Mouse (Mus musculus): ENCODE measurements around the gene Egln2. TPM values are rescaled to one million over a fixed set of nuclear protein-coding genes. Genes with fewer than 3 reads are reported as not detected.

The Egln2 gene
- polyA plus RNA-seq, 1 experiment from 2014 or later, result 43.1 TPM

DNA sequence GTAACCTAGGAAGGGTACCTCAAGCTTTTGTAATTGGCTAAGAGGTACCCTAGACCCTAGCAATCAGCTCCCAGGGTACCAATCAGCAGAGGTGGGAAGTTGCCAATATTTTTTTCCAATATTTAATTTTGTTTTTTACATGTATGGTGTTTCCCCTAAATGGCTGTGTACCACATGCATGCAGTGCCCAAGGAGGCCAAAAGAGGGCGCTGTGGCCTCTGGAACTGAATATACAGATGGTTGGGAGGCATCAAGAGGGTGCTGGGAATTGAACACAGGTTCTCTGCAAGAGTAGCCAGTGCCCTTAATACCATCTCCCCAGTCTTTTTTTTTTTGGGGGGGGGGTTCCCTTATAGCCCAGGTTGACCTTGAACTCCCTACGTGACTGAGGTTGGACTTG, 35.2 kb downstream of the Egln2 start:
- H3K36me3 ChIP-seq (ENCODE audit: control insufficient read depth, insufficient read depth, low read length), result no peaks in the 10 kb centered on the region
- ATAC-seq (replicated peaks; ENCODE audit: low FRiP score, low TSS enrichment, low read depth), result no peak
- no peak for DNase-seq (ENCODE audit: low spot score)
- H3K4me1 ChIP-seq (replicated peaks; ENCODE audit: control insufficient read depth, insufficient read depth, low read length), result peaks cover 6% of the 10 kb centered on the region; the same call in 1 of the 2 replicates
- WGBS, result 61% methylated on average over 2 of the region's 2 CpGs
- H3K9me3 ChIP-seq (ENCODE audit: control insufficient read depth, low read length), result no peaks in the 10 kb centered on the region
- no peaks in the 10 kb centered on the region for H3K27me3 ChIP-seq (replicated peaks; ENCODE audit: control insufficient read depth, insufficient read depth, low read length)
- H3K4me3 ChIP-seq (ENCODE audit: low read depth, low read length), result no peak overlapping the region
- no peak overlapping the region for H3K4me2 ChIP-seq (ENCODE audit: low read length)
- no peak overlapping the region for H3K9ac ChIP-seq (ENCODE audit: low read length)
- H3K27ac ChIP-seq (ENCODE audit: low read depth), result no peak overlapping the region

GRCm38 (mm10) chr7:27130521-27131370, 35.9 kb downstream of the Egln2 start:
- Histone ChIP-seq H3K4me1 (replicated peaks; ENCODE audit: control insufficient read depth, insufficient read depth, low read length) (peaks cover 6% of the 10 kb centered on the region; the same call in 1 of the 2 replicates), H3K4me2 (ENCODE audit: low read length) (no peak overlapping the region), H3K27ac (ENCODE audit: low read depth) (no peak overlapping the region), H3K9ac (ENCODE audit: low read length) (no peak overlapping the region), H3K9me3 (ENCODE audit: control insufficient read depth, low read length) (no peaks in the 10 kb centered on the region), H3K4me3 (ENCODE audit: low read depth, low read length) (no peak overlapping the region), H3K27me3 (replicated peaks; ENCODE audit: control insufficient read depth, insufficient read depth, low read length) (no peaks in the 10 kb centered on the region), H3K36me3 (ENCODE audit: control insufficient read depth, insufficient read depth, low read length) (no peaks in the 10 kb centered on the region)
- DNase-seq (ENCODE audit: low spot score) (no peak), ATAC-seq (replicated peaks; ENCODE audit: low FRiP score, low TSS enrichment, low read depth) (no peak)
- 86% methylated on average over 22 of the region's 22 CpGs for WGBS

GRCm38 (mm10) chr7:27129811-27130210, 36.8 kb downstream of the Egln2 start:
- no peak for ATAC-seq (replicated peaks; ENCODE audit: low FRiP score, low TSS enrichment, low read depth)
- no peak overlapping the region for H3K9ac ChIP-seq (ENCODE audit: low read length)
- 88% methylated on average over 12 of the region's 12 CpGs for WGBS

DNA sequence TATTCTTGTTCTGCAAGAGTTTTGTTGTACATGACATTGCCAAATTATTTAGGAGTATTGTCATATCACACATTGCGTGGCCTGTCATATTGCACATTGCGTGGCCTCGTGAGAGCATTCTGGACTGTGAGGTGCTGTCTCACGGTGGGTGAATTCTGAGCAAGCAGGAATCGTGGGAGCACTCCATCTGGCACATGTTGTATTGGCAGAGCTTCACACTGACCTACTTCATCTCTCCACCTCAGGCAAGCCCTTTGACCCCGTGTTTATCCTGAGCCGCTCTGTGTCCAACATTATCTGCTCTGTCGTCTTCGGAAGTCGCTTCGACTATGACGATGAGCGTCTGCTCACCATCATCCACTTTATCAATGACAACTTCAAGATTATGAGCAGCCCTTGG, 37.7 kb downstream of the Egln2 start:
- ATAC-seq (replicated peaks; ENCODE audit: low FRiP score, low TSS enrichment, low read depth) (no peak), DNase-seq (ENCODE audit: low spot score) (no peak)
- H3K4me2 ChIP-seq (ENCODE audit: low read length), result no peak overlapping the region
- H3K9me3 ChIP-seq (ENCODE audit: control insufficient read depth, low read length), result no peaks in the 10 kb centered on the region
- H3K27ac ChIP-seq (ENCODE audit: low read depth), result no peak overlapping the region
- no peaks in the 10 kb centered on the region for H3K27me3 ChIP-seq (replicated peaks; ENCODE audit: control insufficient read depth, insufficient read depth, low read length)
- 61% methylated on average over 13 of the region's 13 CpGs for WGBS
- peaks cover 6% of the 10 kb centered on the region; the same call in 1 of the 2 replicates for H3K4me1 ChIP-seq (replicated peaks; ENCODE audit: control insufficient read depth, insufficient read depth, low read length)
- H3K36me3 ChIP-seq (ENCODE audit: control insufficient read depth, insufficient read depth, low read length), result no peaks in the 10 kb centered on the region
- no peak overlapping the region for H3K4me3 ChIP-seq (ENCODE audit: low read depth, low read length)
- no peak overlapping the region for H3K9ac ChIP-seq (ENCODE audit: low read length)

More at GRCm38 (mm10) chr7:27129811-27130210, 36.8 kb downstream of the Egln2 start:
- Histone ChIP-seq H3K27ac (ENCODE audit: low read depth) (no peak overlapping the region), H3K4me1 (replicated peaks; ENCODE audit: control insufficient read depth, insufficient read depth, low read length) (peaks cover 6% of the 10 kb centered on the region; the same call in 1 of the 2 replicates), H3K9me3 (ENCODE audit: control insufficient read depth, low read length) (no peaks in the 10 kb centered on the region), H3K27me3 (replicated peaks; ENCODE audit: control insufficient read depth, insufficient read depth, low read length) (no peaks in the 10 kb centered on the region), H3K4me2 (ENCODE audit: low read length) (no peak overlapping the region), H3K36me3 (ENCODE audit: control insufficient read depth, insufficient read depth, low read length) (no peaks in the 10 kb centered on the region), H3K4me3 (ENCODE audit: low read depth, low read length) (no peak overlapping the region)
- DNase-seq (ENCODE audit: low spot score), result no peak

DNA sequence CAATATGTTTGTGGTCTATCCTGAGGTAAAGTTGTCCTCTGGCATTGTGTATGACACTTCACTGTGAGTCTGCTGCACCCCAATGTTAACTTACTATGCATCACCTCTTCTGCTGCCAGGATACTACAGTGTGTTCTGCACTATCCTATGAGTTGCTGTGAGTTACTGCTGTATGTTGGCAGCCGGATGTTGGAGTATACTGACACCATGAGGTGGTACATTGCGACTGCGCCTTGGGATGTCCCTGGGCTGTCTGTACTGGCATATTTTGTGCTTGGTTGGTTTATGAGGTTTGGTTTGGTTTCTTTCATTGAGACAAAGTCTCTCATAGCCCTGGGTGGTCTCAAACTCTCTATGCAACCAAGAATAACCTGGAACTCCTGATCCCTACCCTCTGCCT, 38.4 kb downstream of the Egln2 start:
- 0 out of 2 replicates have a peak, but pooled peaks have one; percentile 22 for ATAC-seq (replicated peaks; ENCODE audit: low FRiP score, low TSS enrichment, low read depth)
- no peak overlapping the region for H3K27ac ChIP-seq (ENCODE audit: low read depth)
- H3K27me3 ChIP-seq (replicated peaks; ENCODE audit: control insufficient read depth, insufficient read depth, low read length), result no peaks in the 10 kb centered on the region
- WGBS, result 51% methylated on average over 3 of the region's 3 CpGs
- H3K9ac ChIP-seq (ENCODE audit: low read length), result no peak overlapping the region
- no peaks in the 10 kb centered on the region for H3K36me3 ChIP-seq (ENCODE audit: control insufficient read depth, insufficient read depth, low read length)
- no peak for DNase-seq (ENCODE audit: low spot score)
- H3K4me1 ChIP-seq (replicated peaks; ENCODE audit: control insufficient read depth, insufficient read depth, low read length), result peaks cover 4% of the 10 kb centered on the region; the same call in 1 of the 2 replicates
- no peak overlapping the region for H3K4me2 ChIP-seq (ENCODE audit: low read length)
- no peak overlapping the region for H3K4me3 ChIP-seq (ENCODE audit: low read depth, low read length)
- H3K9me3 ChIP-seq (ENCODE audit: control insufficient read depth, low read length), result no peaks in the 10 kb centered on the region

GRCm38 (mm10) chr7:27124969-27125368, 41.6 kb downstream of the Egln2 start:
- H3K9me3 ChIP-seq (ENCODE audit: control insufficient read depth, low read length), result no peaks in the 10 kb centered on the region
- DNase-seq (ENCODE audit: low spot score), result no peak
- H3K4me2 ChIP-seq (ENCODE audit: low read length), result no peak overlapping the region
- no peak overlapping the region for H3K4me3 ChIP-seq (ENCODE audit: low read depth, low read length)
- H3K9ac ChIP-seq (ENCODE audit: low read length), result no peak overlapping the region
- no peak for ATAC-seq (replicated peaks; ENCODE audit: low FRiP score, low TSS enrichment, low read depth)
- WGBS, result 81% methylated on average over 4 of the region's 4 CpGs
- no peaks in the 10 kb centered on the region for H3K4me1 ChIP-seq (replicated peaks; ENCODE audit: control insufficient read depth, insufficient read depth, low read length)
- no peaks in the 10 kb centered on the region for H3K36me3 ChIP-seq (ENCODE audit: control insufficient read depth, insufficient read depth, low read length)
- no peaks in the 10 kb centered on the region for H3K27me3 ChIP-seq (replicated peaks; ENCODE audit: control insufficient read depth, insufficient read depth, low read length)
- H3K27ac ChIP-seq (ENCODE audit: low read depth), result no peak overlapping the region

DNA sequence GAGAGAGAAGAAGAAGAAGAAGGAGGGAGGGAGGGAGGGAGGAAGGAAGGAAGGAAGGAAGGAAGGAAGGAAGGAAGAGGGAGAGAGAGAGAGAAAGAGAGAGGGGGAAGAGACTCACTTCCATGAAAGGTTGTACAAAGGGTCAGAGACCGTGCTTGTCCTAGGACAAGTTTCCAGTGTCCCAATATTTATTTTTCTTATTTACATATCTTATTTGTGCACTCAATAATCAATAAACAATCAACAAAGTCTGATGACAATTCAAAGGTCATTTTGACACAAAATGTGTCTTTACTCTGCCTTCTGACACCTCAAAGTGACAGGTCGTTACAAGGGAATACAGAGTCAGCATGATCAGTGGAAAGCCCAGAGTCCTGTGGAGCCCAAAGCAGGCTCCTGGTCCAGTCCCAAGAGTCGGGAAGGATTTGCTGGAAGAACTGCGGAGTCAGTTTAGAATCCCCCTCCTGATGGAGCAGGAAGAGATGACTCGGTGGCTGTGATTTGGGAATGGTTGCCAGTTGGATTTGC, 42.2 kb downstream of the Egln2 start:
- ATAC-seq (replicated peaks; ENCODE audit: low FRiP score, low TSS enrichment, low read depth) (no peak), DNase-seq (ENCODE audit: low spot score) (no peak)
- no peak overlapping the region for H3K27ac ChIP-seq (ENCODE audit: low read depth)
- no peaks in the 10 kb centered on the region for H3K9me3 ChIP-seq (ENCODE audit: control insufficient read depth, low read length)
- H3K4me1 ChIP-seq (replicated peaks; ENCODE audit: control insufficient read depth, insufficient read depth, low read length), result no peaks in the 10 kb centered on the region
- H3K4me2 ChIP-seq (ENCODE audit: low read length), result no peak overlapping the region
- no peak overlapping the region for H3K4me3 ChIP-seq (ENCODE audit: low read depth, low read length)
- 72% methylated on average over 5 of the region's 5 CpGs for WGBS
- H3K9ac ChIP-seq (ENCODE audit: low read length), result no peak overlapping the region
- H3K36me3 ChIP-seq (ENCODE audit: control insufficient read depth, insufficient read depth, low read length), result no peaks in the 10 kb centered on the region
- no peaks in the 10 kb centered on the region for H3K27me3 ChIP-seq (replicated peaks; ENCODE audit: control insufficient read depth, insufficient read depth, low read length)

- ATAC-seq (replicated peaks; ENCODE audit: low FRiP score, low TSS enrichment, low read depth), result no peak
- Histone ChIP-seq H3K9ac (ENCODE audit: low read length) (no peak within 1 kb of the TSS), H3K27me3 (replicated peaks; ENCODE audit: control insufficient read depth, insufficient read depth, low read length) (no peaks in the 10 kb centered on the region), H3K9me3 (ENCODE audit: control insufficient read depth, low read length) (no peaks in the 10 kb centered on the region), H3K36me3 (ENCODE audit: control insufficient read depth, insufficient read depth, low read length) (no peaks in the 10 kb centered on the region), H3K27ac (ENCODE audit: low read depth) (no peak within 1 kb of the TSS), H3K4me3 (ENCODE audit: low read depth, low read length) (no peak within 1 kb of the TSS), H3K4me2 (ENCODE audit: low read length) (no peak within 1 kb of the TSS), H3K4me1 (replicated peaks; ENCODE audit: control insufficient read depth, insufficient read depth, low read length) (no peaks in the 10 kb centered on the region)
- DNase-seq (ENCODE audit: low spot score), result no peak
Observed at GRCm38 (mm10) chr7:27119676-27120075, 46.9 kb downstream of the Egln2 start, which contains the start of gene Cyp2f2. Gene Cyp2f2 (plus strand): TSS chr7:27119909.

Data from intestine, embryonic 14.5 days (tissue).